Mouse (Mus musculus) stomach, postnatal 0 days (tissue): Measurements from ENCODE around the gene Tnrc18.

Experiments used
- CTCF ChIP-seq: IDR thresholded peaks from 2 replicates; pipeline ENCODE4 v1.5.1; 2016; ENCODE audit warnings: antibody characterized with exemption, low read depth, mild to moderate bottlenecking, moderate library complexity
- EP300 ChIP-seq: optimal IDR thresholded peaks from 2 replicates; pipeline ENCODE3; 2016; ENCODE audit warnings: antibody characterized with exemption

GRCm38 (mm10) chr5:142794582-142794981 lies 22.9 kb downstream of the Tnrc18 start:
- TF ChIP-seq CTCF, result no peak
- TF ChIP-seq EP300, result no peak
